Mouse (Mus musculus) v-Abl transformed pro-B cells (cell line): ENCODE measurements around the gene Ifi203.
"Not testable (repeated sequence)": the region's sequence is repeated elsewhere in the genome, so short reads cannot be mapped to it uniquely, and the experiment has no call there.

Experiments used
- in situ Hi-C, 2 experiments: fragments of 400-800 bp; cut with MboI; formaldehyde crosslinking; loops; one replicate each; pipeline ENCODE4 v1.15.1; 2025; ENCODE audit not compliant: unreplicated experiment in 2 of 2

Gene Ifi203

DNA sequence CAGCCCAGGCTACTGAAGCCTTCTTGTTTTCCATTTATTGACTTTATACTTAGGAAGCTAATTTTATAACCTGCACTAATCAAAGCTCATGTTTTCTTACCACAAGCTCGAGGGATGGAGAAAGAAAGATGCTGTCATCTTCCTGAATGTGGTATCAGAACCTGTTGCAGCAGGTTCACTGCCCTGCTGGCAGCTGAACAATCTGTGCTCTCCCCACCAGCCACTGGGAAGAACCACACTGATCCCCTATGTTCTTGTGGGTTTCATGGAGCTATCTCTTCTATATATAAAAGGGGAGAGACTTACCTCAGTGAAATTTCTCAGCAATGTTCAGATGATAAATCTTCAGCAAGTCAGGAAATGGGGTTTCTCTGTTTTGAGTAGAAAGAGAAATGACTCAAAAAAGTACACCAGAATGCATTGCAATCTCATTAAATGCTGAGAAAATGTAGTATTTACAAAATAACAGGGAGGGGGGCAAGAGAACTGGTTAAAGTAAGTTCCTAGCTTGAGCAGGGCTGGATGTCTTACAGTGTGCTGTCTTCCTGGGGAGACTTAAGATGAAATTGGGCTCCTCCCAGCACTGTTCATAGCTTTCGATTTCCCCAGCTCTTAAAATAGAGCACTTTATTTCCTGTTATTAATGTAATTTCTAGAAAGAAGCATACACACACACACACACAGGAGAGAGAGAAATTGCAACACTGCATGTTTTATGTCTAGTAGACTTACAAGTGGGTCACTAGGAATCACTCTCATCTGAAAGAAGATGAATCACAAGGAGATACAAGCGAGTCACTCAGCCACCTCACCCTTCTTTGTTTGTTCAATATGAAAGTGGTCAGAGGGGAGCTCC is at the start of gene Ifi203, which contains the start of gene Mndal:
Gene Ifi203 (minus strand): TSS at position 749 of the 856 bp plus-strand sequence.
Gene Mndal (minus strand): TSS at position 568 of the 856 bp plus-strand sequence.
- in situ Hi-C loops, result loop anchor here (5.0 kb wide), 1 partner anchor 65 kb away; no protein-coding TSS in a partner anchor

- in situ Hi-C loops, result not testable (repeated sequence)
These were observed 40.3 kb upstream of the Ifi203 start, which contains the start of gene Ifi202b for GRCm38 (mm10) chr1:173982694-173983305. Ifi202b (minus strand) TSS chr1:173982744.

DNA sequence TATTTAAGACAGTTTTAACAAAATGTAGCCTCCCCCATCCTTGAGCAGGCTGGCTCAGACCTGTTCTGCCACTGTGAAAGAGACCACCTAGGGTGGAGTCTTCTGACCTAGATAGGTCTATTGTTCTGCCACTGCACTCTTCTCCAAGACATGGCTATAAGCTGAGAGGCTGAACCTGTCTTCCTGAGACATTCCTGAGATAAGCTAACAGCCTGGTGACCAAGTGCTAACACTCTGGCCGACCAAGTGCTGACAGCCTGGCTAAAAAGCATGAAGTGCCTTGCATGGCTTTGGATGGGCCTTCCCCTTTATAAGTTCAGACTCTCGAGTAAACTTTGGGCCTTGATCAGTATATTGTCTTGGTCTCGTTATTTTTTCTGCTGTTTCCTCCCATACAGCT is 38.6 kb upstream of the Ifi203 start:
- in situ Hi-C loops, result not testable (repeated sequence)

DNA sequence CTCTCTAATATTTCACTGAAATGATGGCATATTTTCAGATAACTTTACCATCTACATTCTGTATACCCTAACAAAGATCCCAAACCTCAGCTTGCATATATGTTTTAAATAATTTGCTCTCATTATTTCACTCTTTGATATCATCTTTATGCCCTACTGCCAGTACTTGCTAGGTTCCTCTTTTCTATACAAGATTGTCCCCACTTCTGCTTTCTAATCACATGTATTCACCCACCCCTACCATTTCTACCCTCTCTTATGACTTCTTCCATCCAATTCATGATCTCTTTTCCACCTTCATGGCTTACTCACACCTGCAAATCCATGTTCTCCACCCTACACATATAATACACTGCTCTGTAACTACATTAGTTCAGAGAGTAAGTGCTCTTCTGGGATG is 35.1 kb upstream of the Ifi203 start:
- in situ Hi-C loops, result loop anchor here (5.0 to 10.0 kb wide), 2 partner anchors 53 to 130 kb away; no protein-coding TSS in a partner anchor

DNA sequence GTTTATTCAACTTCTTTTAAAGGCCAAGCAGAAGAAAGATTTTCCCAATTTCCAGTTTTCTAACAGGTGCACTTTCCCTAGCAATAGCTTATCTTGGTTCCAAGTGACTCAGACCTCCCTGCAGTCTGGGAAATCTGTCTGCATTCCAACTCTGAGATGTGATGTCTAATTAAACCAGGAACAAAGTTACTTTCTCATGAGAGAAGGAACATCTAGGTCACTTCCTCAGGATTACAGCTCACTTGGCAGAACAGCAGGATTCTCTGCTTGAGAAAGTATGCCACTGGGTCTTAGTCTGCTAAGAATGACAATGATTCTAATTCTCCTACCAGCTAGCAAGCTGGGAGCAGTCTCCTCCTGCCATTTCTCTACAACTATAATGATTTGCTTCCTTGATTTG is 30.6 kb upstream of the Ifi203 start:
- in situ Hi-C loops, result loop anchor here (10.0 to 25.0 kb wide), 2 partner anchors 48 to 464 kb away; partner anchors contain the start of gene Olfr220 (in 2 of the 2)

DNA sequence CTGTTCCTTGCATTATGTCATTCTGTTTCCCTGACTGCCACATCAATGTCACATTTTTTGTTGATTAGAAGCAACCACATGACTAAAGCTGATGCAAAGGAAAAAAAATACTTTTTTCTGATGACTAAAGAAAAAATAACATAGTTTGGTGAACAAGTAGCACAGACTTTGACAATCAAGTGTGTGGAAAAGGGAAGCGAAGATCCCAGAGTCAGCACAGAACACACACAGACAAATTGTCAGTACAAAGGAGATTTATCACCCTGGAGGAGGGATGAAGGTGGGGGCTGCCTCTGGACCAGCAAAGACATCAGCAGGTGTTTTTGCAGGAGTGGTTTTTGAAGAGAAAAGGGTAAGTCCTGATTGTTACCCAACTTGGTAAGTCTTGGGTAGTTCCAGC is 19.0 kb upstream of the Ifi203 start:
- in situ Hi-C loops, result loop anchor here (10.0 to 25.0 kb wide), 2 partner anchors 143 to 476 kb away; partner anchors contain the start of gene Olfr220 (in 2 of the 2)

DNA sequence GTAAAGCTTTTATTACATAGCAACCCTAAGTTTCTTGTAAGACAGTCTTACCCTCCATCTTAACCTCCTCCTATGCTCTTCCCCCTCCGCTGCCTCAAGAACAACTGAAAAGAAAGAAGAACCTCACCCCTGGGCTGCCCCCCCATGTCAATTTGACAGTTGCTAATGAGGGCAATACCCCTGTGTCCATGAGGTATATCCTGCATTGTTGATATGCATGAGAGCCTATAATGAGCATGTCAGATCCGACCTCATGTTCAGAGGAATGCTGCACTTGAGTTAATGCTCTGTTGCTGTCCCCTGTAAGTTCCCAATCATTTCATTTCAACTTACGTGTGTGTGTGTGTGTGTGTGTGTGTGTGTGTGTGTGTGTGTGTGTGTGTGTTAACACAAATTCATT is 17.5 kb upstream of the Ifi203 start:
- in situ Hi-C loops, result loop anchor here (10.0 to 25.0 kb wide), 2 partner anchors 145 to 477 kb away; partner anchors contain the start of gene Olfr220 (in 2 of the 2)

DNA sequence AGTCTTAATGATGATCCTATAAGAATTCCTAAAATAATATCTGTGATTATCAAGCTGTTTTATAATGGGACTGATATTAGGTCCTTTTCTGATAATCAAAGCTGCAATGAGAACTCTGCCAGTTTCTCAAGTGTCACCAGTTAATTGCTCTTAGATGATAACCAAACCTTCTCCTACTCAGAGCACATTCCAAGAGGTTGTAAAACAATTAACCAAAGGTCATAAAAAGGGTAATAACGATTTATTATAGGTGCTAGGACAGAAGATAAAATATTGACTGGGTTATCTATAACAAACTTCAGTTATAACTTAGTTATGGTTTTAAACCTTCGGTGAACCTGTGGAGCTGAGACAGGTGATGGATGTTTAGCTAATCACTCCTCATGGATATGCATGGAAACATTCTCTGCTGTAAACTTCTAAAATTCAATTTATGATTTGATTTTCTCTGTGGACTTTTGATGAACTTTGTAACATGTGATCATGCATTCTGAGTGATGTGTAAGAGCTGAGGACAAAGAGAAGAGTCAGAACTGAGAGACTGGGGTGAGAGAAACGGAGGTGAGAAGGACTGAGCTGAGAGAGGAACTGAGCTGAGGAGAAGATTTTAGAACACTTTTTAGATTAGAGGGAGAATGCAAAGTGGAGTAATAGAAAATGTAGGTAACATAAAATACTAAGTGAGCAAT is 13.5 kb upstream of the Ifi203 start:
- in situ Hi-C loops, result loop anchor here (25.0 kb wide), 1 partner anchor 481 kb away; the partner anchor contains the start of gene Olfr220 (in 2 of the 2)

DNA sequence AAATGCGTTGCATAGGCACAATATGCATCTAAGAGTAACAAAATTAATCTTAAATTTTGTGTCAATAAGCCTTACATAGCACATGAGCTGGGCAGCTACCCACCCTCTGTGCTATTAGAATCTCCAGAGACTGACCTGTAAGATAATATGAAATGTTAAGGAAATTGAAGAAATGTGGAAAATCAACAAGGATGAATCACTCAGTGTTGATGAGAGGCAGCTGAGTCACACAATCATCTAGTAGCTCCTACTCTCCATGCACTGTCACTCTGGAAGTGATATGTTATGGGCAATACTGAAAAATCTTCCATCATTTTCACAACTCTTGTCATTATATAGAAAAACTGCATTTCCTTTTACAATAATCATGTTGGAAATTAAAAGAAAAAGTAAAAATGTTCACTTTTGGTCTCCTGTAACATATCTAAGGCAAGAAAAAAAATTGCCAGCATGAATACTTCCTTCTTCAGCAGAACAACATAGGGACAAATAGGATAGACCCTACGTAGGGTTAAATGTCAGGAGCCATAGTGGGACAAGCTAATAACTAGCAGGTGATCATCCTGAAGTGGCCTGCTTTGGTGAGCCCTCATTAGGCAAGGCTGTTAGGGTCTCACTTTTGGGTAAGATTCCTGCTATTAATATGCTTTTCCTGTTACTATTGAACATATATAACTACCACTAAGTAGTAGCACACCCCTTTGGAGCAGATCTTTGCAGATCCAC is 12.8 kb upstream of the Ifi203 start:
- in situ Hi-C loops, result loop anchor here (25.0 kb wide), 1 partner anchor 482 kb away; the partner anchor contains the start of gene Olfr220 (in 2 of the 2)

DNA sequence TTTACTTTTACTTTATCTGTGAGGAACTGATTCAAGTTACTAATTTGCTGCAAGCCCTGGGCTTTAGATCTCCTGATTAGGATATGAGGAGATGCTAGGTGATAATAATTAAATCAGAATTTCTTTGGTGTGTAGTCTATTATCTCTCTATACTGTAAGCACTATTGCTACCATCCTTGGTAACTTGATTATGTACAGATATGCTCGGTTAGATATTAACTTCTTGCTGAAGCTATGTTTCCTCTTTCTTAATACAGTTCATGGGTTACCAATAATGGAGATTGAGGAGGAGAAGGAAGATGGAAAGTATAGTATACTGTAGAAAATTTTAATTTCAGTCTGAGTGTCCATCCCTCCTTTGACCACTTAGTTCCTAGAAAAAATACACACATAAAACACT is 11.1 kb upstream of the Ifi203 start:
- in situ Hi-C loops, result loop anchor here (25.0 kb wide), 1 partner anchor 484 kb away; the partner anchor contains the start of gene Olfr220 (in 2 of the 2)

GRCm38 (mm10) chr1:173949044-173949443 is 6.6 kb upstream of the Ifi203 start:
- in situ Hi-C loops, result loop anchor here in 1 of 2 experiments (5.0 kb wide), 1 partner anchor 142 kb away; no protein-coding TSS in a partner anchor

DNA sequence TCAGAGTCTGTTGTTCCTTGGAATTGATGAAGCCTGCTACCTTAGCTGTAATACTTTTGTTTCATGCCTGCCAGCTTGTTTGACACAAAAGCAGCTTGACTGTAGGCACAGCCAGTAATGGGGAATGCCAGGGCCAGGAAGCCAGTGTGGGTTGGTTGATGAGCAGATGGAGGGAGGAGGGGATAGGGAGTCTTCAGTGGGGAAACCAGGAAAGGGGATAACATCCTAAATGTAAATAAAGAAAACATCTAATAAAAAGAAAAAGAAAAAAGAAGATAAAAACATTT is 251 bp upstream of the Ifi203 start:
- in situ Hi-C loops, result loop anchor here (5.0 kb wide), 1 partner anchor 65 kb away; no protein-coding TSS in a partner anchor

- in situ Hi-C loops, result loop anchor here (5.0 kb wide), 1 partner anchor 64 kb away; no protein-coding TSS in a partner anchor
These were observed 950 bp downstream of the Ifi203 start for GRCm38 (mm10) chr1:173941522-173941921.

GRCm38 (mm10) chr1:173919279-173919678 is 23.2 kb downstream of the Ifi203 start:
- in situ Hi-C loops, result not testable (repeated sequence)

DNA sequence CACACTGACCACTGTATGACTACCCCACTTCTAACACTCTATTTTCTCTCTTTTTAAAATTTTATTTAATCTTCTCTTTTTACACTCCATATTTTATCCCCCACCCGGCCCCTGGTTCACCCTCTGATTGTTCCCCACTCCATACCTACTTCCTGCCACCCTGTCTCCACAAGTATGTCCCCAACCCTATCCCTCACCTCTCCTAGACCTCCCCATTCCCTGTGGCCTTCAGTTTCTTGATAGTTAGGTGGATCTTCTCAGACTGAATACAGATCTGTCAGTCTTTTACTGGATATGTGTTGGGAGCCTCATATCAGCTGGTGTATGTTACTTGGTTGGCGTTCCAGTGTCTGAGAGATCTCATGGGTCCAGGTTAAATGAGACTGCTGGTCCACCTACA is 27.9 kb downstream of the Ifi203 start:
- in situ Hi-C loops, result loop anchor here in 1 of 2 experiments (5.0 kb wide), 1 partner anchor 162 kb away; no protein-coding TSS in a partner anchor

DNA sequence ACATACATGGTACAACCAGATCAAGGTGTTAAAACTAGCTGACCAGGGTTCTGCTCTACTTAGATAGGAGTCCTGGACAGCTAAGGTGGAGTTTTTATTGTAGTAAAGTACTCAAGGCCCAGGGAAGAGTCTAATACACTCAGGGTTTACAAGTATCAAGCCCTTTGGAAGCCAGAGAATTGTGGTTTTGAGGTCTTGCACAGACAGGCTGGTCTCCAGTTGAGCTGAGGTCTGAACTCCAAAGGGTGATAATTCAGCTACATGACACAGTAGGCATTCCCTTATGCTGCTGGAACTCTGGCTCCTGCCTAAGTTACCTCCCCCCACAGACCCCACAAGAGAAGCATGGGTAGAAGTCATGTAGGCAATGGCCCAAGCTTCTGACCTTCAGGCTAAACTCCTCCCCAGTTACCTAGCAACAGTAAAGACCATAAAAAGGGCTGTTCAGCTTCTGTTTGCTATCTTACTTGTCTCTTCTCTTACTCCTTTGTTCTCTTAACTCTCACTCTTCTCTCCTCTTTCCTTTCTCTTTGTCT is 29.1 kb downstream of the Ifi203 start:
- in situ Hi-C loops, result loop anchor here in 1 of 2 experiments (5.0 kb wide), 1 partner anchor 161 kb away; no protein-coding TSS in a partner anchor

- in situ Hi-C loops, result loop anchor here in 1 of 2 experiments (5.0 kb wide), 1 partner anchor 160 kb away; no protein-coding TSS in a partner anchor
These were observed 29.8 kb downstream of the Ifi203 start, which contains the start of gene Ifi211 for GRCm38 (mm10) chr1:173912548-173913255. Ifi211 (minus strand) TSS chr1:173913046.

GRCm38 (mm10) chr1:173911808-173912464 is 30.5 kb downstream of the Ifi203 start:
- in situ Hi-C loops, result loop anchor here in 1 of 2 experiments (5.0 kb wide), 1 partner anchor 160 kb away; no protein-coding TSS in a partner anchor
